Mouse (Mus musculus): ENCODE results near the gene Gtpbp1.

GRCm38 (mm10) chr15:79745883-79746282 is 55.2 kb downstream of the Gtpbp1 start:
- TF ChIP-seq CTCF (conservative IDR thresholded peaks at IDR 0.05; ENCODE audit: insufficient read depth, insufficient read length, low read depth, low read length) (no peak), POLR2A (IDR thresholded peaks at IDR 0.05; ENCODE audit: low read depth, low read length) (no peak)
